Mouse (Mus musculus) right cerebral cortex, postnatal 4 days (tissue): Measurements from ENCODE around the gene Cd19.
A peak's percentile ranks its signal among the peaks of the same experiment; 100 is the strongest.

ENCODE experiments used
- DNase-seq: peaks from one replicate; pipeline ENCODE4 v3.0.0-alpha.2; 2022

The Cd19 gene

DNA sequence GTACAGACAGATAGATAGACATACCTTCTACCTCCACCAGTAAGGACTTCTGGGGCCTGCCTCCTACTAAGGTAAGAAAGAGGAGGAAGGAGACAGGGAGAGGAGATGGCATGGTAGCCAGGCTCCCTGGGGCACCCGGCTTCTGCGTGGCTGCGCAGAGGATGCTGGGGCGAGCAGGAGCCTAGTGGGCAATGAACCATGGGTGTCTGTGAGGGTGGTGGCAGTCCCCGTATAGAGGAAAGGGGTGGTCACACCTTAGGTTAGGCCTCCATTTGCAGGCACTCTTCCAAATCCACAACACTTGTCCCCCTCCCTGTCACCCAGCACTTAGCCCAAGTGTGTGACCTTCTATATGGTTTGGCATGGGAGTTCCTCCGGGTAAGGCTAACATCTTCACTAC is at the start of gene Cd19:
TSS of gene Cd19 (minus strand) at position 165 of the 400 bp plus-strand sequence.
- no peak for DNase-seq

DNA sequence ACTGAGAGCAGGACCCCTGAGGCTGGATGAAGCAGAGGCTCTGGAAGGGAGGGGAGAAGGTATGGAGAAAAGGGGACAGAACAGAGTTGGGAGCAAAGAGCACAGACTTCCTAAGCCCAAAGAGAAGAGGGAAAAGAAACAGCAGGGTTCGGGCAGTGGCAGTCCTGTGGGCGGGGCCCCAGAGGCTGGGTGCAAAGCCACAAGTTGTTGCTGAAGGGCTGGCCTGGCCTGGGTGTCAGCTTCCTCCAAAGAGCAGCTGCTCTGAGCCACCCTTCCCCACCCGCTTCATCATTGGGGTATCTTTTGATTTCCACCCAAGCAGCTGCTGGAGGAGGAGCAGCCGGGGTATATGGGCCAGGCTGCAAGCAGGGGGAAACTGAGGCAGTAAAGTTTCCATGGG is 49.4 kb upstream of the Cd19 start:
- DNase-seq, result no peak

DNA sequence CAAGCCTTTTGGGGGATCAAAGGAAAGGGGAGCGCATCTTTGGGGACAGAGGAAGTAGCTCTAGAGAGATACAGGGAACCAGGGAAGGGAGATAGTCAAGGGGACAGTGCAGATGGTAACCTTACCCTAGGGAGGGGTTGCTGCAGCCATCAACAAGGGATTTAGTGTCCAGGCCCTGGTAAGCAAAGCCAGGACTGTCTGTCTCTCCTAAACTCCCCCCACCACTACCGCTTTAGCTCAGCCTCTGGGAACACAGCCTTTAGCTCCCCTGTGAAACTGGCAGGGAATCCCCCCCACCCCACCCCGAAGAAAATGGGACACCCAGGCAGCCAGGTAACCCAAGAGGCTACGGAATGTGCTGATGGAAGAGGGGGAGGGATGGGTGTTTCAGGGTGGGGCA is 48.9 kb upstream of the Cd19 start:
- no peak for DNase-seq

DNA sequence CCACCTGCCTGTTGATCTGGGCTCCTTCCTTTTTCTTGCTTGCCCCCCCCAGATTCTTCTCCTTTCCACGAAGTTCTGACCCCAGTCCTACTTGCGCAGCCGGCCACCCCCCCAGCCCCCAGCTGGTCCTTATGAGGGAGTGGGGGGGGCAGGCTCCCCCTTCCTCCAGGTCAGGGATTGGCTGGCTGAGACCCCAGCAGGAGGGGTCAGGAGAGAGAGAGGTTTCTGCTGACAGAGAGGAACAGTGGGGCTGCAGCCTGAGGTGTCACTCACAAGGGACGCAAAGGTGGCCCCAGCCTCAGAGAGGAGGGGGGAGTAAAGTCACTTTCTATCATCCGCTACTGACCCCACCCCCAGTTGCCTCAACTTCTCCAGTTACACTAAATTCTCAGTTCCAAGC is 48.3 kb upstream of the Cd19 start, which contains the start of gene Atp2a1:
TSS of gene Atp2a1 (minus strand) at position 105 of the 400 bp plus-strand sequence.
- DNase-seq, result no peak

DNA sequence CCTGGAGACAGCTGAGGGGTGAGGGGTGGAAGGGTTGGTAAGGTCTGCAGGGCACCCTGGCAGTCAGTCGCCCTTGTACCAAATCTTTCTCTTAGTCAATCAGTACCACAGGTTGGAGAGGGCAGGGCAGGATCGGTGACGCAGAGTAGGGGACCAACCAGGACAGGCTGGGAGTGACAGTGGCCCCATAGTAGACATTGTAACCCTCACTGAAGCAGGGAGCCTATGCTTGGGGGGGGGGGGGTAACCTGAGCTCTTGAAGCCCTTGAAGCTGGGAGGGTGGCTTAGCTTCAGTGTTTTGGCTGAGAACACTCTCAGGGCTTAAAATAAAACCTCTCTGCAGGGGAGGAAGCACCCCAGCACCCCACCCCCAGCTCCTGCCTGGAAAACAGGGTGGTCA is 46.9 kb upstream of the Cd19 start:
- no peak for DNase-seq

DNA sequence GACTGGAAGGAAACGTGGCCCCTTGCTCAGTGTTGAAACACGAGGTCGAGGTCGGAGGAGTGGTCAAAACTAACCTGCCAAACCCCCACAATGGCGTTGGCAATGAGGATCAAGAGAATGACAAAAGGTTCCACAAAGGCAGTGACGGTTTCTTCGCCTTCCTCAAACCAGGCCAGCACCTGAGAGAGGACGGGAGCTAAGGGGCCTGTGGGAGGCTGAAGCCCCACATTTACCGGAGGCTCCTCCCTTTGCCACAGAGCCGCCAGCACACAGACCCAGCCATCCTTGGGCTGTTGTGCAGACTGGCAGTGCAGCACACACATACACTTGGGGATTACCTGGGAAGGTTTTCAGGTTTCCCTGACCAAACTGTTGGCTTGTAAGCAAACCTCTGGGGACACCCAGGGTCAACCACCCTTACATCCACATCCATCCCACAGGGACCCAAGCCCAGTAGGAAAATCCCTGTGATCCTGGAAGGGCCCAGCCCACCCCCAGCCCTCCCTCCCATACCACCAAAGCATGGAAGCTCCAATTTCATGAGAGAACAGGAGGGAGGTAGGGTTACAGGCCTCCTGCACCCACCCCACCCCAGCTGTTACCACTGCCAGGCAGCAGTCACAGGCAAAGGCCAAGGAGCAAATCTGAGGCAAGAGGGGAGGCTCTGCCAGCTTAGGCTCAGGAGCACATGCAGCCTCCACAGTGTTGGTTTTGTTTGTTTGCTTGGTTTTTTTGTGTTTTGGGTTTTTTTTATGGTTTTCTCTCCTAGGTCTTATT is 46.1 kb upstream of the Cd19 start:
- no peak for DNase-seq

DNA sequence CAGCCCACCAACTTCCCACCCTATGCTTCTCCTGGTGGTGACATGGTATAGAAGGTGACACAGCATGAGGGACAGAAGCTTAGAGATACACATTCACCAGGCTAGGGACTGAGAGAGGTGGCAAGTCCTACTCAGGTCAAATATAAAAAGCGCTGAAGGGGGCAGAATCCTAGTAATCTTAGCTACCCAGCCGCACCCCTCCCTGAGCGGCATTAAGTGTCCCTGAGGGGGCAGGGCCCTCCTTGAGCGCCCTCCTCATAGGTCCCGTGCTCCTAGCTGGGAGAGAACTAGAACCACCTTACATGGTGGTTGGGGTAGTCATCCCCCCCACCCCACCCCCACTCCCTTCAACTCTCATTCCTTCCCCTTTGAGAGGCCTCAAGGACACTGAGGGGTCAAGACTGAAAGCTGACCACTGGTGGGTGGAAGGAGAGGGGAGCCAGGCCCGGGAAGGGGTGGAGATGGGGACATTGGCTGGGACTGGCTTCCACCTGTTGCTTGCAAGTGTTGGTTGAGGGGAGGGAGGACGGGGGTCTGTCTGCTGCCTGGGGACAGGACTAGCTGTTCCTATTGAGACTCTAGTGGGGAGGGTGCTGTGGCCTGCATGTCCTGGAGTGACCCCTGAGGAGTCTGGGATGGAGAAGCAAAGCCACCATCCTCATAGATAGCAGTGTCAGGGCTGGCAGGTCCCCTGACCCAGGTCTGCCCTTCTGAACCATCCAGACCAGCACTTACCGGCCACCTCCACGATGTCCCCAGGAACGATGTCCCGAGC is 44.3 kb upstream of the Cd19 start:
- DNase-seq, result no peak

DNA sequence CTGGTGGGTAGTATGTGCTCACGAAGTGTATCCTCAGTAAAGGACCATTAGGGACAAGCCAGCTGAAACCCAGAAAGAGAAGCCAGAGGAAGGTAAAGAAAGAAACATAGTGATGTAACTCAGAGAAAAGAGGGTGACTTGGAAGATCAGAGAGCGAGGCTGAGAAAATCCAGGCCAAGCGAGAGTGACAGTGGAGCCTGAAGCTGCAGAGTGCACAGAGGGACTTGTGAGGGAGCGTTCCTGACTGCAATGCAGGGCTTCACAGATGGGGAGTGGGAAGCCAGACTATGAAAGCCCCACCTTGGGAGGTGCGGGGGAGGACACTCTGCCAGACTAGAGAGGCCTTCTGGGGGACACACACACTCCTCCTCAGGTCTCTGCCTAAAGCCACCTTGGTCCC is 43.5 kb upstream of the Cd19 start:
- no peak for DNase-seq

DNA sequence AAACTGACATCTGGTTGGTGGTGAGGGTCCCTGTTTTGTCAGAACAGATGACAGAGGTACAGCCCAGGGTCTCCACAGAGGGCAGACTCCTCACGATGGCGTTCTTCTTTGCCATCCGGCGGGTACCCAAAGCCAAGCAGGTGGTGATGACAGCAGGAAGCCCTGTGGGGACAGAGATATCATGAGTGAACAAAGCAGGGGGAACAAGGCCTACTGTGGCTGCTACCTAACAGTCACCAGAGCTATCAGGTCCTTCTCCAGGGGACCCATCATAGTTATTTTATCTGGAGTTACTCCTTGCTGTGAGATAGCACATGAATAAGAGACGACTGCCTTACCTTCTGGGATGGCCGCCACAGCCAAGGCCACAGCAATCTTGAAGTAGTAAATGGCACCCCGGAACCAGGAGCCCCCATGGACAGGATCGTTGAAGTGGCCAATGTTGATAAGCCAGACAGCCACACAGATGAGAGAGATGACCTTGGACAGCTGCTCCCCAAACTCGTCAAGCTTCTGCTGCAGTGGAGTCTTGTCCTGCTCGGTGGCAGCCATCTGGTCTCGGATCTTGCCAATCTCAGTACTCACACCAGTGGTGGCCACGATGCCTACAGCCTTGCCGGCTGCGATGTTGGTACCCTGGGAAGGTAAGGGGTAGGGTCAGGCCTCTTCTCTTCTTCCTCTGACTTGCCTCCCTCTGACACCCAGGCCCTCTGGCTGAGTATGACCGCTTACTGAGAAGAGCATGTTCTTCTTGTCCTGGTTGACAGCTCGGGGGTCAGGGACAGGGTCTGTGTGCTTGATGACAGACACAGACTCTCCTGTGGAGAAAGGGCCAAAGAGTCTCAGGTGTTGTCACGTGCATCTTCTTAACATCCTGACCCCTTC is 41.9 kb upstream of the Cd19 start:
- DNase-seq, result no peak

DNA sequence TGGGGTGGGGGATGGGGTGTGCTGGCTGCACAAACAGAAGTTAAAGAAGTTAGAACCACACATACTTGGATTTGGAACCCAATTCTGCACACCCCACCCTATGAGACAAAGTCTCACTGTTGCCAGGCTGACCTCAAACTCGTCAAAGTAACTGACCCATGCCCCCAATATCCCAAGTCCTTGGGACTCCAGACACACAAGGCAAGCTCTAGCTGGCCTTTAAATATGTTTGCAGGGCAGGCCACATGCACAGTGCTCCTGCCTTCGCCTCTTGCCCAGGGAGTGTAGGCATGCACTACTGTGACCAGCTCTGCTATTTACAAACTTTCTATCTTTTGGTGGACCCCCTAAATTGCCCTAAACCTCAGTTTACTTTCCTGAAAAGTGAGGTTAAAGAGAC is 40.6 kb upstream of the Cd19 start:
- DNase-seq, result no peak

DNA sequence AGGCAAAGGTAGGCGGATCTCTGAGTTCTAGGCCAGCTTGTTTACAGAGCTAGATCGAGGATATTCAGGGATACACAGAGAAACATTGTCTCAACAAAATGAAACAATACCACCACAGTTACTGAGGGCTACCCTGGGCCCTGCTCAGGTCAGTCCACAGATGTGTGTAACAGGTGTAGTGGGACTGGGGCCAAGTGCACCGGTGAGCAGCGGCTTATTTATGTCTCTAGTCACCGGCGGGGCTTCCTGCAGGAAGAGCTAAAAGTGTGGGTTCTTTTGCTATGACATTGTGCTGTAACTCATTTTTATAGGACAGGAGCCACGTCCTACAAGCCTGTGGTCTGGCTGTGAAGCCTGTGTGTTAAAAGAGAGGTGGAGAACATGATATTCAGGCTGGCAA is 39.2 kb upstream of the Cd19 start:
- DNase-seq, result no peak

DNA sequence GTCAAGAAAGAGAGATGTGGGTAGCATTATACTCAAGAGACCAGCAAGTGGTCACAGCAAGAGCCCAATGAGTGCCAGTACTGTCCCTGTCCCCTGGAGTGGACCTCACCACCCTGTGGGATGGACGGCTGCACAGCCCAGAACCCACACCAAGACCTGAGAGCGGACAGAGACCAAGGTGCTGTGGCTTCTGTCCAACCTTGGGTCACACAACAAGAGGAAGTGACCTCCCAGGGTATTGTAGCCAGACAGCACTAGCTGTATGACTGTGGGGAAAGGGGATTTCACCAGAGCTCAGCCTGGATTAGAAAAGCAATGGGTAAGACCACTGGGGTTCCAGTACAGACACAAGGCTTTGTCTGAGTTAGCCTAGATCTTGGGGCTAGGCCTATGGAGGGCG is 37.6 kb upstream of the Cd19 start:
- DNase-seq, result no peak

DNA sequence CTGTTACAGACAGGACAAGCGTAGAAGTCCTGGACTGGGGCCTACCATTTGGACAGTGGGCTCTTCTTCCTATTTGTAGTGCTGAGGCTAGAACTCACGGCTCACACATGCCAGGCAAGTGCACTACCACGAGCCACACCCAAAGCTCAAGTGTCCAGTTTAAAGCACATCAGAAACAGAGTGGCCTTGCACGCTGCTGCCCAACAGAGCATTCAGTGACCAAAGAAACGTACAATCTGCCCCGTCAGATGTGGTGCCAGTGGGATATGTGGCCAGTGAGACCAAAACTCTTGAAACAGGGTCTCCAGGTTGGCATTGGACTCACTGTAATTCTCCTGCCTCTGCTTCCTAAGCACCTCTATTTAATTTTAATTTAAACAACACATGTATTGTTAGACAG is 36.0 kb upstream of the Cd19 start:
- no peak for DNase-seq

DNA sequence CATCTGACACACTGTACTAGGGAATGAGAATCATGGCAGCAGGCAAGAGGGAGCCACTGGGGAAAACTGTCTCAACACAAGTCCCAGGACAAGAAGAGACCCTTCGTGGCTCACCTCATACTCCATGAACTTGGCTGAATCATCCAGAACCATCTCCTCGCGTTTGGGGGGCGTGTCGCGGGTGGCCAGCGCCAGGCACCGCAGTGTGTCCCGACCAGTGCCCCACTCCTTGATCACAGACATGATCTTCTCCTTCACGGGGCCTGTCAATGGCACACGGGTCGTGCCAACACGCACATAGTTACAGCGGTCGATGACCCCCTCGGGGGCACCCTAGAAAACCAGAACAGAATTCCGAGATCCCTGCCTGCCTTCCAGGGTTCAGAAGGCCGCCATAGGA is 35.3 kb upstream of the Cd19 start:
- DNase-seq, result no peak

DNA sequence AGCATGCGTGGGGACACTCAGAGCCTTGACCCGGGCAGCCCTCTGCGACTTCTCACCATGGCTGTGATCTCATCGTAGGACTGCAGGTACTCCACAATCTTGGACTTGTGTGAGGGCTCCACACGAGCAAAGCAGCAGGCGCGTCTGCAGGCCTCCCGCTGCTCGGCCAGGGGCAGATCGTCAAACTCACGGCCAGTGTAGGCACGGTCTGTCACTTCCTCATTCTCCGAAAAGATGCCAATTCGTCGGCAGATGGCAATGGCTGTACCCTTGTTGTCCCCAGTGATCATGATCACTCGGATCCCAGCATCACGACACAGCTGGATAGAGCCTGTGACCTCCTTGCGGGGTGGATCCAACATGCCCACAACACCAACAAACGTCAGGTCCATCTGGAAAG is 33.8 kb upstream of the Cd19 start:
- no peak for DNase-seq

DNA sequence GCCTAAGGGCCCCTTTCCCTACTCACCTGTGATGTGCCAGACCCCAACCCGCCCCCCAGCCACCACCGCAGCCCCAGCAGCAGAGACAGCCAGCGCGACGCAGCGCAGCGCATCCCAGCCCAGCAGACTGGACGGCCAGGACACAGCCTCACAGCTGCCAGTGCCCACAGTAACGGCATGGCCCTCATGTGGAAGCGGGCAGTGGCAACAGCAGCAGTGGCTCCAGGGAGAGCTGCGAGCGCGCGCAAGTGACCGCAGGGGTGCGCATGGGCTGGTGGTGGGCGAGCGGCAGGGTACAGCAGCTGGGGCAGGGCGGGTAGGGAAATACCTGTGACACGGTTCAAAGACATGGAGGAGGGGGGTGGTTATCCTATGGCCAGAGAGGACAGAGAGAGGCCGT is 31.5 kb upstream of the Cd19 start:
- no peak for DNase-seq

DNA sequence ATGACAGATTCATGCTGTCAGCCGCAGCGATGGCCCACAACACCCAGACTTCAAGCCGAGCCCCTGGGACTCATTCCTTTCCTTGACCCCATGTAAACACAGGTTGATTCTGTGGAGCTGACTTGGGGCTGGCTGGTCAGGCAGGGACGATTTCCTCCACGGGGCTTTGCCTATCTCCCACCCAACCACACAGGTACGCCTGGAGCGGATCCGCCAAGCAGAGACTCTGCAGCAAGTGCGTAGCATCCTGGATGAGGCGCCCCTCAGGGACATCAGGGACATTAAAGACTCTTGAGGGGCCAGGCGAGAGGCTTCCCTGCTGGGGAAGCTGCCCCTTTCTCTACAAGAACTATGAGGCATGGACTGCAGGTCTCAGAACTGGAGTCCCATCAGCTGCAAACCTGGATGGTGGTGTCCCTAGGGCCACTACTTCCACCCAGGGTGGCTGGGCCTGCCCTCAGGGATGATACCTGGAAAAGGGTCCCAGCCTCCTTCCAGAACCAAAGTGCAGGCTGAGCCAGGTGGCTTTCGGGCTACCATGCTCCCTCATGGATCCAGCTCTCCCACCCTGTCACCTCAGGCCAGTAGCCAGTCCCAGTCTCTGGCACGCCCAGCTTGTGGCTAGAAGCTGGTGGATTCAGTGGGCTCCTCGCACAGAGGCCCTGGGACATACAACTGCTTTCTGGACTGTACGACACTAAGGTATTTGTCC is 30.6 kb upstream of the Cd19 start:
- DNase-seq, result no peak

DNA sequence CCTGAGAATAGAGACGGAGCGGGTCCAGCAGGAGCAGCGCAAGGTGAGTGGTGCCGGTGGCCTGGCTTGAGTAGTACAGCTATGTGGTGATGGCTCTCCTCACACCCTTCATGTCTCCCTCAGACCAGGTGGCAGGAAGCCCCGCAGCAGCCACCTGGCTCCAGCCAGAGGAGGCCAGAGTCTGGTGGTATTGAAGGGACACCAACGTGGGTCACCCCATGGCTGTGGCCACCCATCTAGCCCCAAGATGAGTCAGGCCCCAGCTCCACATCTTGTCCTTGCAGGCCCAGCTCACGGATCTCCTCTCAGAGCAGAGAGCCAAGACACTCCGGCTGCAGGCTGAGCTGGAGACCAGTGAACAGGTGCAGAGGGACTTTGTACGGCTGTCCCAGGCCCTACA is 29.8 kb upstream of the Cd19 start:
- no peak for DNase-seq

DNA sequence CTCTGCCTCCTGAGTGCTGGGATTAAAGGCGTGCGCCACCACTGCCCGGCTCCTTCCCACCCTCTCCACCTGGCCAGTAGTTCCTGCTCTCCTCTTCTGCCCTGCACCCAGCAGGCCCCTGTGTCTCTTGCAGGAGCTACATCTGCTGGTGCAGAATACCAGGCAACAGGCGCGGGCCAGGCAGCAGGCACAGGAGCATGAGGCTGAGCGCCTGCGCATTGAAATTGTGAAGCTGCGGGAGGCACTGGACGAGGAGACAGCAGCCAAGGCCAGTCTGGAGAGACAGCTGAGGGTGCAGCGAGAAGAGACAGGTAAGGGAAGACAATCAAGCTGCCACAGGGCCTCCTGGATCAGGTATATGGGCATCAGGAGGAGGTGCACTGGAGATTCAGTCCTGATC is 29.3 kb upstream of the Cd19 start:
- no peak for DNase-seq

DNA sequence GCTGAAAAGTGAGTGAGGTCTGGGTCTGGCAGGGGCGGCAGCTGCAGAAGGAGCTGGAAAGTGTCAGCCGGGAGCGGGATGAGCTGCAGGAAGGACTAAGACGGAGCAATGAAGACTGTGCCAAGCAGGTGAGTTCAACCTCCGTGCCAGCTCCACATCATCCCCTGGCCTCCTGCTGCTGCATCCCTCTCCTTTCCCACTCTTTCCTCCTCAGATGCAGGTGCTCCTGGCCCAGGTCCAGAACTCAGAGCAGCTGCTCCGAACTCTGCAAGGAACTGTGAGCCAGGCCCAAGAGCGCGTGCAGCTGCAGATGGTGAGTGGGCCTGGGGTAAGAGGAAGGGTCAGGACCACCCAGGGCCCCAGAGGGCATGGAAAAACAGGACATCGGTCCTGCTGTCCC is 25.4 kb upstream of the Cd19 start:
- DNase-seq, result no peak

DNA sequence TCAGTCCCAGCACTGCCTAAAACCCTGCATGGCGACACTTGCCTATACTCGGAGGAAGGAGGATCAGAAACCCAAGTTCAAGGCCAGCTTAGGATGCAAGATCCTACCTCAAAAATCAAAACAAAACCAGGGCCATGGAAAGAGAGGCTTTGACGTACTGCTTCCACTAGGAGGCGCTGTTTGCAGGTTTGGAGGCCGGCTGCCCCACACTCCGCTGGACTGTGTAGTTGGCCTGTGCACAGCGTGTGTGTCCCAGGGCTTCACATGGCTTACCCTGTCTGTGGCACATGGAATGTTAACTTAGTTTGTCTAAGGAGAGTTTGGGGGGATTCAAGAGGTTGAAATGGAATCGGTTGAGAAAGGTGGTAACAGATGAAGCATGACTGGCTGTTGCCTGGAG is 22.2 kb upstream of the Cd19 start:
- DNase-seq, result peak; percentile 60

DNA sequence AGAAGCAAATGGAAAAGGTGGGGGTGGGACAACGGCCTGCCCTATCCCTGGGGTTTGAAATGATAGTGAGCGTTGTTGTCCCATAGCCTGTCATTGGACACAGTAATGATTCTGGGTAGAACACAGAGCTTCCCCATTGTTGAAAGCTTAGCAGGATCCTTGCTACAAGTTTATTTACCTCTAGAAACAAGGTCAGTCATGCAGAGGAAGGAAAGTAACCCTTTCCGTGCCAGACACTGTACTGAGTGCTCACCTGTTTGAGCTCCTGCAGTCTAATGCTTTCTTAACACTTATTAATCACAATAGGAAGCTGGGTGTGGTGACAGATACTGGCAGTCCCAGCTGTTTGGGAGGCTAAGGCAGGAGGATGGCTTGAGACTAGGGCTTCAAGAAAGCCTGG is 21.1 kb upstream of the Cd19 start:
- no peak for DNase-seq

DNA sequence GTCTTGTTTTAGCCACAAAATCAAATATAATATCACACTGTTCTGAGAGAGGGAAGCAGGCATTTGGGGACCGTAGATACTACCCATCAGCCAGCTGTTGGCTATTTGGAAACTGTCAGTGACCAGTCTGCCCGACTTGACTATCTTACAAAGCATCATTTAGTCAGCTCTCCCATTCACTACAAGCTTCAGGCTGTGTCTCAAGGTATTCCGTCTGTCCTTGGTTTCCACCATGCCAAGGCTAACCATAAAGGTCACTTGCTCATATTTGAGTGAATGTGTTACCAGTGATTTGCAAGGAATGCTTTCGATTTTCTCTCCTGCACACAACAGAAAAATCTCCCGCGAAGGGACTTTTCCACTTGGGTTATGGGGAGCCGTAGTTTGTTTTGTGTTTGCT is 20.0 kb upstream of the Cd19 start:
- no peak for DNase-seq
